Mouse (Mus musculus): ENCODE results near the gene Lrrc72.
A peak's percentile ranks its signal among the peaks of the same experiment; 100 is the strongest.
"Not testable (repeated sequence)": the region's sequence is repeated elsewhere in the genome, so short reads cannot be mapped to it uniquely, and the experiment has no call there.

Lrrc72 gene

DNA sequence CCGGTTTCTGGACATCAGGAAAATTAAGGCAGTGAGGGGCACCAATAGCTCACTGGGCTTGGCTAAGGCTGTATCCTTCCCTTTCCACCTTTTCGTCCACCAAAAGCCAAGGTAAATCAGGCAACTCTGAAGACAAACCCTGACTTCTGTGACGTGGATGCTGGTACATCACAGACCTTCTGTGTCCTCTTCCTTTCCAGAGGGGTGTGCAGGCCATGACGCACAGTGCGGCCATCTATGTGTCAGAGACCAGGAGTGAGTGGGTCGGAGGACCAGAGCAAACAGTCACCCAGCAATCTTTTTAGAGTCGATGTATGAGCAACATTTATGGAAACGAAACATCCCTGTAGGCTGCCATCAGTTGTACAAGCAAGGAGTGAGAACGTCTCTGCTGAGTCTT is at the start of gene Lrrc72:
Lrrc72 (minus strand) TSS at position 101 of the 400 bp plus-strand sequence.
- DNase-seq, result no peak

DNA sequence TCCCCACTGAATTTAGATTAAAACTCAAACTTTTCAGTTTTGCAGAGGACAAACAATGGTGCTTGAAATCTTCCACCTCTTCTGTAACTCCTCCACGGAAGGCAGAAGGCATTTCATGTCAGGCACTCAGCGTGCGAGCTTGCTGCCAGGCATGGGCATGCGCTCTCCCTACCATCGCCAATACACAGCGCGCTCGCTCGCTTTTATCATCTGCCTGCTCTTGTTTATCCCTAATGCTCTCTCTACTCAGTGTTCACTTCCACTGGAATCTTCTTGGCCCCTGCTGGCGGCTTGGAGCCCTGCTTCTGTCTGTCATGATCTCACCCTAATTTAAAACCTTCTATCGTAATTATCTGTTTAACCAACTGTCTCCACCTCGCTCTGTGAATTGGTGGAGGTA is 49.1 kb upstream of the Lrrc72 start:
- no peak for DNase-seq

DNA sequence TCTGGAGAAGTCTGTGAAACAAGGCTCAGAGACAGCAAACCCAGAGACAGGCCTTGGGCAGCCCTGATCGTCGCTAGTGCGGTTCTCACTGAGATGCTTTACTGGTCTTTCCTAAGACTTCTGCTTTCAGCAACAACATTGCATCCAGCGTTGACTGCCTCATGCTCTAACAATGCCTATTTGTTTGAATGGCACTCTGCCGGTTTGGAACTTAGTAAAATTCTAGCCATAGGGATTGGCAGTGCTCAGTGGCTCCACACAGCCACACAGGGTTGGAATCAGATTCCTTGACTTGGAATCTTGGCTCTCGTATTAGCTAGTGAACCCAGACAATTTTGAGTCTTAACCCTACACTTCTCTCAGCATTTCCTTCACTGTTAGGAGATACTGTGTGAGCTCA is 38.1 kb upstream of the Lrrc72 start:
- no peak for DNase-seq

DNA sequence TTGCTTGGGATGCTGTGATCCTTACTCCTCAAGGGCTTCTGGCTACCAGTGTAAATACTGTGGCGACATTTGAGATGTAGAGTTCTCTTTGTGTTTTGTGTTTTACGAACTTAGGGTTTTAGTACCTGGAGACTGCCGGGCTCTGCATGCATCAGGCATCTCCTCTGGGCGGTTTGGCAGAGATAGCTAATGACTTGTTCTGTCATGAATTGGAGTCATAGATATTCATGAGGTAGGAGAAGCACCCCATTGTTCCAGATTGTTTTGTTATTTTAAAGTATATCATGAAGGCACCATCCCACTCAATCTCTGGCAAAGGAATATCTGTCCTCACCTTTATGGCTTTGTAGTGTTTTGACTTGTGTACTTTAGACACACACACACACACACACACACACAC is 37.3 kb upstream of the Lrrc72 start:
- DNase-seq, result no peak

DNA sequence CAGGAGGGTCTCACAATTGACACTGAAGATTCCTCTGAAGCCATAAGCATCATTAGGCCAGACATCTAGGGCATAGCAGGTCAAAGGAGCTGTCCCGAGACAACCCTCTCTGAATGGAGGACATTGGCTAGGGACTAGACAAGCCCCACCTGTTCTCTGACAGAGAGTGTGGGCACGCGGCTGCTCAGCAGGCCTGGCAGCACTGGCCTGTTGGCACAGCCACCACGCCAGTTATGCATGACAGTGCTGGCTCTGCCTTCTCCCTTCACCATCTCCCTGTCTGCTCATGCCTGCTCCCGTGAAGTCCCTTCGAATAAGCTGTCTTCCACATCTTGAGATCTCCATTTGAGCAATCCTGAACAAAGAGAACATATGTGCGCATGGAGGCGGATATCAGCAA is 36.4 kb upstream of the Lrrc72 start:
- DNase-seq, result no peak

DNA sequence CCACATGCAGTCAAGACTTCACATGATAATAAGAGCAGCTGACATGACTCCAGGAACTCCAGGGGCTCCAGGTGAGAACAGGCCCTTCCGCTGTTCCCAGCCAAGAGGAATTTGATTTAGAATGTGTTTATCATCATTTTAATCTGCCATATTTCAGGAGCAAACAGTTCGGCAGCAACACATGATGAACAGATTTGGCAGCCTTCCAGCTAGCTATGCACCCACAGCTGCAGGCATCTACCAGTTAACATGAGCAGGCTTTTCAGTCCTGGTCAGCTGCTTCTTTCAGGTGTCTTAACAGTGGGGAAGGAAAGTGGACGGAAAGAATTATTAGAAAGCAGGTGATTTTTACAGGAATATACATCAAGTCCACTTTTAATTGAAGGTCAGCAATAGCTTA is 21.6 kb upstream of the Lrrc72 start:
- DNase-seq, result no peak

DNA sequence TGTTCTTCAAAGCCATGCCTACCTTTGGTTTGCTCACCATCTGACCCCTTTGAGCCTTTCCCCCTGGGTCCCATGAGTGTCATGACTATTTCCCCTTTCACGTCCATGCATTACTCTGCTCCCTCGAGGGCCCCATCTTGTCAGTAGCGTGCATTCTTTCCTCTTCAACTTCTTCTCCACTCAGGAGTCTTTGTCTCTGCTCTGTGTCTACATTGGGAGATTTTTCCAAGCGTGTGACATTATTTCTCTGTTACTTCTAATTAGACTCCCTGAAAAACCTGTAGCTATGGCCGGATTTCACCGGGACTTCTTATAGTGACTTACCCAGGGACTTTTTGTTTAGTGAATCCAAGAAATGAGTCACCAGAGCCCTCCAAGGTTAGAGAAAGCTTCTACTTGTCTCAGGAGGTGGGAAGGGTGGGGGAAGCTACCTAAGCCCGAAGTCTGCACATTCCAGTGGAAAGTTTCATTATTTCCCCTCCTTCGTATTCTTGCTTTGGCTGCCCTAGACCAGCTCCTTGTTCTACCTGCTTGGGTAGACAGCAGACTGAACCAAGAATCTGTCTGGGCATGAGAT is 14.6 kb upstream of the Lrrc72 start:
- DNase-seq, result no peak

DNA sequence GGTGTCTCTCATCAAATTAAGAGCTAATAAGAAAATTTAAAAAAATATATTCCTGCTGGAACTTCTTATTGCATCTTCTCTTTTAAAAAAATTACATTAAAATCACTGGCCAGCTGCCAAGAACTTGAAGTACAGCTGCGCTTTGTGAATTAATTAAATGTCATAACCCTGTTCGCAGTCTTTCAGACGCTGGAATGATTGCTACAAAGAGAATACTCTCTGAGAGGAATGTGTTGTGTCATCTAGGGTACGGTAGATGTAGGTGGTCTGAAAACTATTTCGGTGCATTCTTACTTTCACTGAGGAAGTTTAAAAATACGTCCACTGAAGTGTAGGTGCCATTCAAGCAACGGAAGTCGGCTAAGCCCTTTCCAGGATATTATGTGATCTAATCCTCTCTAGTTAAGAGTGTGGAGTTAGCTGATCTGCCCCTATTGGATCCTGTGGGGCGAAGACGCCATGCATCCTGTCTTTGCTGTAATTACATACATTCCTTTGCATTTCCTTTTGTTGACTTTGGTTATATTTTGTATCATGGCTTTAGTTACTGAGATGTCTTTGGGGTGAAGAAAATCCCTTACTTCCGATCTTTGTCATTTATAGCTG is 9.0 kb upstream of the Lrrc72 start:
- DNase-seq, result no peak

DNA sequence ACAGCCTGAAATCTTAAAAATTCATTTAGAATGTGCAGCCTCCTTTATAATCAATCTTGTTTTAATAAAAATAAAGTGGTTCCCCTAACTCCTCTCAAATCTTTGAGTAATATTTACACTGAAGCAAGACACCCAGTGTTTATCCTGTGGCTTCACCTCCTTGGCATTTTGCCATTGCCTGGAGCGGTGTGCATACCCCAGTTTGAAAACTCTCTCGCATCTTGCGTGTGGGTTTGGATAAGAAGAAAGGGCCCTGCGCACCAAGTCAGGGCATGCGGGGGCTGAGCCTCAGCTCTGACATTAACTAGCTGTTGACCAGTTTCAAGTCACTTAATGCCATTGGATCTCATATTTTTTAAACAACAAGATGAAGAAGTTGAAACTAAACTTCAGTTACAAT is 2.2 kb upstream of the Lrrc72 start:
- DNase-seq, result no peak

DNA sequence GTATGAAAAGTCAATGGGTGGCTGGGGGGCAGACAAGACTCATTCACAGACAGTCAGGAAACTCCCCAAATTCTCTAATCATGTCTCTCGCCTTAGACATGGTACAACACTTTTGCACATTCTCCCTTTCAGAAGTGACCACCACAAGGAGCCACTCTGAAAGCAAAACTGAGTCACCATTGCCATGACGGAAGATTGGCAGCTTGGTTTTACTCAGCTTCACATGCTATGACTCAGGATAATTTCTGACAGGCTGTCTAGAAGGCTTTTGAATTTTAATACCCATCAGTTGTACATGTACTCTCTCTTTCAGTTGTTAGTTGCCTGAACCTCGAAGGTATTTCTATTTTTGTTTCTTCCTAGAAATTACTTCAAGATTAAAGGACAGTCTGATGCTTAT is 12.0 kb downstream of the Lrrc72 start:
- no peak for DNase-seq

DNA sequence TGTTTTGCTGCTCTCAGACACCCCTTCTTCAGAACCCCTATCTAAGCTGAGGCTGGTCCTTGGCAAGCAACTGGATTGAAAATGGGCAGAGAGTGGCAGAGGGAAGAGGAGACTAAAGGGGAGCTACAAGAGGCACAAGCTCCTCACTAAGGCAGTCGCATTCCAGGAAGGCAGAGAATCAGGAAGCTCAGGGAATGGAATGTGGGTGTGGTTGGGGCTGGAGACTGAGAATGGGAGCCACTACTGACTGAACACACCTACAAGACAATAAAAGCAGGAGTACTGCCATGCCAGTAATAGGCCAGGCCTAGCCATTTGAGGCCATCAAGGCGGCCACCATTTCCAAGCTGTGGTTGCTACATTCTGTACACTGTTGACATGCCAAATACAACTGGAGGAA is 21.8 kb downstream of the Lrrc72 start:
- DNase-seq, result no peak

DNA sequence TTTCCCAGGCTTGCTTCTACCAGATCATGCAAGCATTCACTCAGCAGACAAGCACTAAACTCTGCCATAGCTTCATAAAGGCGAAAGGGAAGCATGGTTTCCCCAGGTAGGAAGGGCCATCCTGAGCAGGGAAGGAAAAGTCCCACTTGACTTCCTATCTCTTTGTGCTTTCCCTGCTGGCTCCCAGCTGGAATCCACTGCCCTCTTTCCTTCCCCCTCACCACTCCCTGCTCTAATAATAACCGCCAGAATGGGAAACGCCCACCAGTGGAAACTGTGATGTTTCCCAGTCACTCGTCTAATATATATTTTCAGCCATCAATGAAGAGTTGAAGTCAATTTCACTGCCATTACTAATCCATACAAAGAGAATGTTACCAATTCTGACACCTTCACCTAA is 28.8 kb downstream of the Lrrc72 start:
- DNase-seq, result no peak

DNA sequence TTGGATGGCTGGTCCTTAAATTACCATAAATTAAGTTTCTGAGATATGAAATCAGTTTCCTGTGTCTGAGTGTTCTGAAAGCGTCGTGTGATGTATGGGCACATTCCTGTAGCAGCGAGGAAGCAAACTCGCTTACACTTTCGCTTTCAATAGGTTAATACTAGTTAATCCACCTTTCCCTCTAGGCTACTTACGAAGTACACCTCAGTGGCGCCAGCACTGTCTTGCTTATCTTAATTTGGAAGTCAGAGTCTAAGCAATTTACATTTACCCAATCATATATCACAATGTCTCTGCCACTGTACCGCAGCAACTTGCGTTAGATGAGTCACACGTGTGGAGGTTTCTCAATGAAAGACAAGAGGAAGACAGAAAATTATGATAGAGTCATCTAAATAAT is 36.3 kb downstream of the Lrrc72 start:
- DNase-seq, result no peak

DNA sequence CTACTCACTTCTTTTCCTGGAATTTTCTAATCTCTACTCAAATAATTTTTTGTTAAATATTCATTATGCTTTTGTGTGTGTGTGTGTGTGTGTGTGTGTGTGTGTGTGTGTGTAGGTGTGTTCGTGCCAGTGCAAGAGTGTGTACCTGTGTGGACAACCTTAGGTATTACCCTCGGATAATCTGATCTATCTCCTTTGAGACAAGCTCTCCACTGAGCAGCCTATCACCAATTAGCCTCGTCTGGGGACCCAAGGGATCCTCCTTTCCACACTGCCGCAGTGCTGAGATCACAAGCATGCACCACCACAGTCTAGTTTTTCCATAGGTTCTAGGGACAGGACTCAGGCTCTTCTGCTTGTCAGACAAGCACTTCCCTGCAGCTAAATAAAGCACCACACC is 37.0 kb downstream of the Lrrc72 start:
- DNase-seq, result no peak

DNA sequence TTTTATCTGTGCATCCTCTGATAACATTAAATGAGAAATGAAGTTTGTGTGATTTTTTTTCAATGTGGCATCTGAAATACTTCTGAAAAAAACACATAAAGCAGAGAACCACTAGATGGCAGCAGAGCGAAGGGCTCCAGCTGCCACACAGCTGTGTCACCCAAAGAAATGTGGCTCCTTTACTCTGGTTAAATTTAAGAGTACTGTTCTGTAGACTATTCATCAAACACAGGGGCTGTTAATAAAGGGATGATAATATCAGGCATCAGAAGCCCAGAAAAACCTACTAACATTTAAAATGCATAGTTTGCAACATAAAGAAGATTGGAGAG is 38.1 kb downstream of the Lrrc72 start:
- DNase-seq, result no peak

DNA sequence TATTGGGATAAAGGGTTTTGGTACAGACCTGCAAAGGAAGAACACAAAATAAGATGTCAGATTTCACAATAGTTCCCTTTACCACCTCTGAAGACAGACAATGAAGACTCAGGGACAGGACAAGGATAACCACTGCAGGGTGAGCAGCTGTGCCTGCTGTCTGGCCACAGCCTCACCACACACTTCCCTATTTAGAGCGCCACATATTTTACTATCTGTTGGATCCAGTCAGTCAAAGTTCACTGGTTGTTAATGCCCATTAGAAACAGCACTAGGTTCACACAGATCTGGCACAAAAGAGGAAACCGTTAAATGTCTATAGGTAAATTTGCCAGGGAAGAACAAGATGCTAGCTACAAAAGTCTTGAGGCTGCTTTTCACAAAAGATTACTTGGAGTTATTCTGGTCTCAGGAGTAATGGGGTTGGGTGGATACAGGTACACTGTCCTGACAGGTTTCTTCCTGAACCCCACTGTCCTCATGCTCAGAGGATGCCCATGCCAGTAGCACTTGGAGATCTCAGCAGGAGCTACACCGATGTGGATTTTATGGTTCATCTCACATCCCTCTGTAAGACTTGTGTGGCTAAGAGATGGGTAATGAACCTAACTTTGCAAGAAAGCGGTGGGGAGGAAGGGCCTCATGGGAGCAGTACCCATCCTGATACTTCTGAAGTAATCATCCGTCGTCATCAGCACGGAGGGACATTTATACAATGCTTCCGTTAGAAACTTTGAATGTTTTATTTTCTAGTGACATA is 38.6 kb downstream of the Lrrc72 start:
- DNase-seq, result no peak

DNA sequence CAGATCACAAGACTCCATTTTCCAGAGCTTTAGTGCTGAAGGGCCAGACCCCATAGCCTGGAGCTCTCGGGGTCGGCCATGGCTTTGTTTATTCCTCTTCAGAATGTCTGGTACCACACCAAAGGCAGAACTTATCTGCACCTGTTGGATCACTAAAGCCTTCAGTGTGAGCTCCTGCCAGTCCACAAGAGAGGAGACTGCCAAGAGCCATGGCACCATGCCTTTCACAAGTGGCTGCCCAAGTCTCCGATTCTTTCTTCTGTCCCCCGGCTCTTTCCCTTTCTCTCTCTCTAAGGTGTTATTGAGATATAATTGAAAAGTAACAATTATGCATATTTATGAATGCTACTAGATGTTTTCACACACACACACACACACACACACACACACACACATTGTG is 43.1 kb downstream of the Lrrc72 start:
- DNase-seq, result no peak

DNA sequence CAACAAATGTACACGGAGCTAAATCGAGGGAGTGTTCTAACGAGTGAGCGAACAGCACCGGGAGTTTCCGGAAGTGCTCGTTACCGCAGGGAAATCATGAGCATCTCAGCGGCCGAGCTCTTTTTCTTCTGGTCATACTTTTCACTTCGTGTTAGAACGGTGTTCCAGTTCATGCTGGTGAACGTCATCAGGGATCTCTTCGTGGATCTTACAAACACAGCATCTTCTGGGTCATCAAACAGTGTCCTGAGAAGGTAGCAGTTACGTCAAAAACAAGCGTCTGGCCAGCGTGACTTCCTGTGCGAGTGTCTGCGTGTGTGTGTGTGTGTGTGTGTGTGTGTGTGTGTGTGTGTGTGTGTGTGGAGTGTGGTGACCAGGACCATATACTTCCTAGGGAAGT is 44.7 kb downstream of the Lrrc72 start:
- no peak for DNase-seq

DNA sequence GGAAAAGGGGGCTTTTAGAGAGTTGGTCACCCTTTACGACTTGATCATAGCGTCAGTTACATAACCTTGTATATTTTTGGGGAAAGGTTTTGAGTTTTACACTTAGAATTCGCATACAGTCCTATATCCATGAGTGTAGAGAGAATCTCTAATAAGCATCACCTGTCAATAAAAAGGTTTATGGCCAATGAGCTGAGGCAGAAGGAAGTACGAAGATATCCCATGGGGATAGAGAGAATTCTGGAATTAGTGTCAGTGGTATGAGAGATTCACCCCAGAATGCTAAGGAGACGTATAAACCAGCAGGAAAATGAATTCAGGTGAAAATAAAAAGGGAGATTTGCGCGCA is 45.4 kb downstream of the Lrrc72 start:
- no peak for DNase-seq

DNA sequence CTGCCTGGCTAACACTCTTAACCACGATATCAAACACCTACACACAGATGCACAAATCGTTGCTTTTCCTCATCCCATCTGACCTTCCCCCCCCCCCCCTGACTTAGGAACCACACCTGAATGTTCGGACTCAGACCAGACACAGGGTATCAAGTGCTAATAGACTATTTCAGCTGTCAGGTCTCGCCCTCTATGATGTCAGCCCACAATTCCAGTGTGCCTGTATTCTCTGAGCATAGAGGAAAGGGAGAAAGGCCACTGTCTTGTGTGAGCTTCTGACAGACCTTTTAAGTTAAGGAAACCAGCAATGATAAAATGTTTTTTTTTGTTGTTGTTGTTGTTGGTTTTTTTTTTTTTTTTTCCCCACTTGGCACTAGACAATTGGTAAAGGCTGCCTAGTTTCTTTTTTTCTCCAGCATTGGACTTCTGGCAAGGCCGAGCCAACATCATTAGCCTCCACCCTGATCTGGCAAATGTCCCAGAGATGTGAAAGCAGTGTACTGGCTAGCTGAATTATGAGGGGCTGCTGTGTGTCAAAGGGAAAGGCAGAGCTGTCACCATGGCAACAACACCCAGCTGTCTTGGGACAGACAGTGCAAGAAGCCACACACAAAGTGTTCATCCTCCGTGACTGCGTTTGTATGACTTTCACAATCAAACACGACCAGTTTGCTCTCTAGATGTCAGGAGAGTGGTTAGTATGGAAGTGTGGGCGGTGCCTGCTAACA is 46.0 kb downstream of the Lrrc72 start:
- peak in 1 of 2 experiments; percentile 18 for DNase-seq

DNA sequence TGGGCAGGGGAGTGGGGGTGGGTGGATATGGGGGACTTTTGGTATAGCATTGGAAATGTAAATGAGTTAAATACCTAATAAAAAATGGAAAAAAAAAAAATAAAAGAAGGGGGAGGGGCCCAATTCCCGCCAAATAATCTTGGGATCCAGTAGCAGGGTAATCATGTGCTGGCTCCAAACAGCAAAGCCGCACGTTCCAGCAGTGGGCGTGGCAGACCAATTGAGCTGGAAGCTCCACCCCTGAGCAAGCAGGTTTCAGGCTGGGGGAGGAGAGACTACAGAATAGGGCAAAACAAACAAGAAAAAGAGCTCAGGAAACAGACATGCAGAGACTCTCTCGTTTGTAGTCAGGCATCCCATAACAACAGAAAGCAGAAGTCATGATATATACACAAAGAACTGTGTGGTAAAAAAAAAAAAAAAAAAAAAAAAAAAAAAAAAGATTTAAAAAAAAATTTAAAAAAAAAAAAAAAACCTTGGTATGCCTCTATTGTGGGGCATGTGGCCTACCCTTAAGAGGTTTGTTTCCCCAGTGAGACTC is 47.5 kb downstream of the Lrrc72 start:
- DNase-seq, result not testable (repeated sequence)

DNA sequence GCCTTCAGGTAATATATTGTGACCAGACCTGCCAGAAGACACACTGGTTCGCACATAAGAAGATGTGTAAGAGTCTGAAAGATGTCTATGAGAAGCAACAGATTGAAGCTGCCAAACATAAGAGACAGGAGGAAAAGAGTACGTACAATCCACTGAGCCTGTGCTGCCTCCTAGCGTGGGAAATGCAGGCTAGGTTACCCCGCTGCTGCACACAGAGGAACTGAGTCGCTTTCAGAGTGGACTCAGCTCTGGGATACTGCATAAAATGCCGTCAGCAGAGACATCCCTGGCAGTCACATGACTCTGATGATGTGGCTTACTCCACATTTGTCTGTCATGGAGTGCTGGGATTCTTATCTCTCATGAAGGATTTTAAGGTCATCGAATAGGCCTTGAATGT is 58.2 kb downstream of the Lrrc72 start:
- no peak for DNase-seq

DNA sequence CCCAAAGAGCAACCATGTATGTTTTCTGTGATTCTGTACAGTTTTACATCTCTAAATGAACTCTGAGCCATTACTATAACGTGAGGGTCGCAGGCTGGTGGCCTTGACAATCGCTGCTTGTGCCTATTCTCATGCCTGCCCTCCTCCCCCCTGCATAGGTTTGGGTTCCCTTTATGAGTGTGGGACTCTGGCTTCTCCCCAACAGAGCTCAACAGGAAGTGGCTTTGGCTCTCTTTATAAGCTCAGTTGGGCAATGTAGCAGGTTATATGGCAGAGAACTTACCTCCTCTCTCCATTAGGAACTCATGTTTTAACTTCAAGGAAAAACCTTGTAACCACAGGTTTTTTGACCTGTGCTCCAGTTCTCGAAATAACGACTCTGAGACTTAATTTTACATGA is 62.9 kb downstream of the Lrrc72 start:
- DNase-seq, result no peak

DNA sequence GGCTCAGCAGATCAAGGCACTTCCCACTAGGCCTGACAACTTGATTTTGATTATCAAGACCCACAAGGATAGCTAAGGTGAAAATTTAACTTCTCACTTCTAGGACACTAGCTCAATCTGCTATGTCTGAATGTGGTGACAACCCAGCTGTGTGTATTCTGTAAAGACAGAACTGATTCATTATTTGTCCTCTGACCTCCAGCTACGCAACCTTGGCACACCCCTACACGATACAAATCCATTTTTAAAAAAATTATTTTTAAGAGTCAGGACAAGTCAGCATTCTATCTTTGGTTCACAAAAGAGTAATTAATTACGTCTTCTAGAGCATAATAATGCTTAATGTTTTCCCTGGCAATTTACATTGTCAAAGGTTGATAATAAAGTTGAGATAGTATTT is 63.6 kb downstream of the Lrrc72 start:
- DNase-seq, result no peak
